Mouse (Mus musculus): Measurements from ENCODE around the gene Idh3g.

GRCm38 (mm10) chrX:73758611-73759290, 27.9 kb downstream of the Idh3g start:
- no peak for TF ChIP-seq CTCF (IDR thresholded peaks at IDR 0.05; ENCODE audit: low read depth)
- TF ChIP-seq EP300 (IDR thresholded peaks at IDR 0.05; ENCODE audit: low read depth), result no peak
